Mouse (Mus musculus) adipose tissue, adult 10 weeks (tissue): ENCODE data around the gene Zfp58. TPM values are rescaled to one million over a fixed set of nuclear protein-coding genes. Genes with fewer than 3 reads are reported as not detected.

Experiments used
- polyA plus RNA-seq: library from polyadenylated mRNA; stranded (reverse); fragments of 350-450 nt; fragmentation: Illumina TruSeq; extraction: RNeasy Lipid Tissue Mini Kit (QIAGEN cat#74804); gene quantifications from one replicate; pipeline ENCODE4 v1.2.3, GENCODE M21; 2014; ENCODE audit warnings: low read depth, low replicate concordance

Zfp58 gene
- polyA plus RNA-seq, result 7.5 TPM

DNA sequence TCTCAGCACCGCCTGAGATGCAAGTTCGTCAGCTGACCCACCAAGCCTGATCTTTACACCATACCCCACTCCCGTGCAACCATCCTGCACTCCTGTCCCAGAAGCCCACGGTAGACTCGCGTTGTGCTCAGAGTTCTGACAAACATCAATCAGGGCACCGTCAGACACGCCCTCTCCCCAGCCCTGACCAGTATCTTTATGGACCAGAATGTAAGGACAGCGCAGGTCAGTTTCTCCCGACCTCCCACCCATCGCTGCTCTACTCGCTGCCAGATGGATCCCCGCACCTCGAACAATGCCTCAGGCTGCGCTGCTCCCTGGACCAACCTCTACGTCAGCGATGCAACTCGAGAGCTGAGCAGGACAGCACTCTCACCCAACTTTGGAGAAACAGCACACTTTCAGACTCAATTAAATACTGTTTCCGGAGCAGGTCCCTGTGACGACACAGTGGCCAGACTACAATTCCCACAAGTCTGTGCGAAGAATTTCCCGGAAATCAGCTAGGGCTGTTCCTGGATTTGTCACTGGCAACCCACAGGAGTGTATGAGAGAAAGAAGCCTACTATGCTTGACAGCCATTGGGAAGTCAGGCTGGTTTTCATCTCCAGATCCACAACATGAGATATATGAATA is at the start of gene Zfp58:
TSS of gene Zfp58 (minus strand) at position 472 of the 636 bp plus-strand sequence.

DNA sequence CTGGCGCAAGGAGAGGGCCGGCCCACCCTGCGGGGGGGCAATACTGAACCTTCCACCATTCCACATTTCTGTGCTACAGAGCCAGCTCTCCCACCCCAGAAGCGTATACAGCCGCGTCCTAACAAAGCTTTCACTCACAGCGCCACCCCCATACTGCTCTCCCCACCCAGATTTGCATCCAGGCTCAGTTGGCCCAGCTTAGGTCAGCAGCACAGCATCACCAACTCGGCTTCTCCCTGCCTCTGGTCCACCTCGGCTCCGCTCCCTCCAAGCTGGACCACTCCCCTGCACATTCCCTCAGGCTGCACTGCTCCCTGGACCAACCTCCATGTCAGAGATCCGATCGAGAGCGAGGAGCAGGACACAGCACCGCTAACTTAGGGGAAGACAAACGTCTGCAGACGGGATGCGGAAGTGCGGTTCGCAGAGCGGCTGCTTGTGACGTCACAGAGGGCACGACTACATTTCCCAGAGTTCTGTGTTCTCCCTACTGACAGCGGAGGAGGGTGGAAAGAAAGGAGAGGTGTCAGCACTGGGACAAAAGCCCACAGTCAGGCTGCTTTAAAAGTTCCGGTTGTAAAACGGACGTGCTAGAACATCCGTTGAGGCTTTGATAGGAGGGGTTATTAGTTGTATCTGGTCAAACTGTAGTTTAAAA is 25.5 kb upstream of the Zfp58 start, which contains the start of the genes Gm26965 and Zfp87:
TSS of gene Gm26965 (minus strand) at position 399 of the 658 bp plus-strand sequence.
TSS of gene Zfp87 (minus strand) at position 425 of the 658 bp plus-strand sequence.

DNA sequence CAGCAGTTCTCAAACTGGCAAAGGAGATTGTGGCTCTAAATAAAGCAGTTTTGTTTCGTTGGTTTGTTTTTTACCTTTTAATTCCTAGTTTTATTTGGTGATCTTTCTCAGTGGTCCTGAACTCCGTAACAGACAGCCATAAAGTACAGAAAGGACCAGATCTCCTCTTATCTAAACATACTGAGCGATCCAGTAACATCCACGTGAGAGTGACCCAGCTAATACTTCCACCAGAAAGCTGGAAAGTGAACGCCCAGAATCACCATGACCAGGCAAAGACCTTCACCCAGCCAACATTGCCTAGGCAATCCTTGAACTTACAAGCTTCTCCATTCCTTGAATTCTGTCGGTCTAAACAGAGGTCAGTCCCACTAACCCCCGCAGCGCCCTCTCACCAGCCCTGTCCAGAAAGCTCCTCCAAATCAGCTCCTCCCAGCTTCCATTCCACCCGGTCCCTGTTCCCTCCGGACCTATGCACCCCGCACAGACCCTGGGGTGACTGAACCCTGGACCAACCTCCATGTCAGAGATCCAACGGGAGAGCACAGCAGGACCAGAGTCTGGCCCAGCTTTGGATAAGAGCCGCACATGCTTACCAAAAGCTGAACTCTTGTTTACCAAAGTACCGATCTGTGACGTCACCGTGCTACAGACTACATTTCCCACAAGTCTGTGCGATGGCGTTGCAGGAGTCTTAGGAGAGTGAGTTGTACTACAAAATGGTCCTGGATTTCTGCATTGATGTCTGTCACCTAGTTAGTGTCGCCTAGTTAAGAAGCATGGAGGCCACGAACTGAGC is 16.5 kb downstream of the Zfp58 start, which contains the start of gene Zfp874b:
TSS of gene Zfp874b (minus strand) at position 634 of the 799 bp plus-strand sequence.

DNA sequence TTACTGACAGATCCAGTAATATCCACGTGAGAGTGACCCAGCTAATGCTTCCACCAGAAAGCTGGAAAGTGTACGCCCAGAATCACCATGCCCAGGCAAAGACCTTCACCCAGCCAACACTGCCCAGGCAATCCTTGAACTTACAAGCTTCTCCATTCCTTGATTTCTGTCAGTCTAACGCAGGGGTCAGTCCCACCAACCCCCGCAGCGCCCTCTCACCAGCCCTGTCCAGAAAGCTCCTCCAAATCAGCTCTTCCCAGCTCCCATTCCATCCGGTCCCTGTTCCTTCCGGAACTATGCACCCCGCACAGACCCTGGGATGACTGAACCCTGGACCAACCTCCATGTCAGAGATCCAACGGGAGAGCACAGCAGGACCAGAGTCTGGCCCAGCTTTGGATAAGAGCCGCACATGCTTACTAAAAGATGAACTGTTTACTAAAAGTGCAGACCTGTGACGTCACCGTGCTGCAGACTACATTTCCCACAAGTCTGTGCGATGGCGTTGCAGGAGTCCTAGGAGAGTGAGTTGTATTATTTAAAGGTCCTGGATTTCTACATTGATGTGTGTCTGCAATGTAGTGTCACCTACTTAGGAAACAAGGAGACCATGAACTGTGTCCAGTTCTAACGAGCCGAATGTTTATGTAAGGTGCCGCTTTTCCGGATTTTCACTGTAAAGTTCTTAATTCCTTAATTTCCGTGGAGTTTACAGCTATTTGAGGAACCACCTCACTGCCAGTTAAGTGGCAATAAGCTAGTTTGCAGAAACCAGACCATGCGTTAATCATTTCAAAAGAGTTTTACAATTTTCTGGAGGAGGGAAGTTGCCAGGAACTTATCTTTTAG is 49.0 kb downstream of the Zfp58 start, which contains the start of gene Zfp874a:
TSS of gene Zfp874a (minus strand) at position 453 of the 849 bp plus-strand sequence.

Other genes with a start within 250 kb of the Zfp58 start
- gene Zfp458, start 222.1 kb downstream of the Zfp58 start, polyA plus RNA-seq, result 6.5 TPM
- gene Zfp457, start 194.1 kb downstream of the Zfp58 start, polyA plus RNA-seq, result 2.6 TPM
- gene Zfp595, start 168.0 kb downstream of the Zfp58 start, polyA plus RNA-seq, result 4.2 TPM
- not detected for gene Gm28044, start 140.0 kb downstream of the Zfp58 start, polyA plus RNA-seq
- 2.4 TPM for gene Zfp953, start 139.9 kb downstream of the Zfp58 start, polyA plus RNA-seq
- gene Gm28041, start 124.8 kb downstream of the Zfp58 start, polyA plus RNA-seq, result 0.48 TPM
- gene Zfp456, start 124.7 kb downstream of the Zfp58 start, polyA plus RNA-seq, result 1.4 TPM
- 6.1 TPM for gene Zfp429, start 100.7 kb downstream of the Zfp58 start, polyA plus RNA-seq
- 1.4 TPM for gene Zfp459, start 79.1 kb downstream of the Zfp58 start, polyA plus RNA-seq
- 9.8 TPM for gene Zfp874a, start 48.9 kb downstream of the Zfp58 start, polyA plus RNA-seq
- gene Zfp874b, start 16.3 kb downstream of the Zfp58 start, polyA plus RNA-seq, result 7.1 TPM
- not detected for gene Gm26965, start 25.6 kb upstream of the Zfp58 start, polyA plus RNA-seq
- gene Zfp87, start 25.6 kb upstream of the Zfp58 start, polyA plus RNA-seq, result 16.9 TPM
- gene Zfp748, start 53.3 kb upstream of the Zfp58 start, polyA plus RNA-seq, result 5.2 TPM
- 5.3 TPM for gene Zfp729b, start 109.2 kb upstream of the Zfp58 start, polyA plus RNA-seq
- gene Gm49345, start 137.2 kb upstream of the Zfp58 start, polyA plus RNA-seq, result not detected
- 4.5 TPM for gene Zfp729a, start 137.2 kb upstream of the Zfp58 start, polyA plus RNA-seq
- 5.1 TPM for gene Zfp738, start 186.5 kb upstream of the Zfp58 start, polyA plus RNA-seq
- 7.5 TPM for gene Zfp65, start 228.6 kb upstream of the Zfp58 start, polyA plus RNA-seq